Mouse (Mus musculus): ENCODE measurements around the gene Ift52. TPM values are rescaled to one million over a fixed set of nuclear protein-coding genes. Genes with fewer than 3 reads are reported as not detected.
A peak's percentile ranks its signal among the peaks of the same experiment; 100 is the strongest.

Gene Ift52
- polyA plus RNA-seq, 1 experiment: 37.5 TPM

GRCm38 (mm10) chr2:163085047-163085446, 67.9 kb downstream of the Ift52 start:
- no peaks in the 10 kb centered on the region for H3K4me1 ChIP-seq (ENCODE audit: control insufficient read depth, insufficient read depth, low read length)
- H3K4me3 ChIP-seq (ENCODE audit: insufficient read depth, low read depth, low read length): no peak overlapping the region
- no peak for TF ChIP-seq POLR2A (IDR thresholded peaks at IDR 0.05; ENCODE audit: low read depth, low read length)
- TF ChIP-seq CTCF (conservative IDR thresholded peaks at IDR 0.05; ENCODE audit: insufficient read depth, insufficient read length, low read depth, low read length): no peak
- no peak overlapping the region for H3K27ac ChIP-seq (ENCODE audit: insufficient read depth, low read depth, low read length)
- WGBS: 87% methylated on average over 6 of the region's 6 CpGs
- H3K27me3 ChIP-seq (replicated peaks; ENCODE audit: control insufficient read depth, insufficient read depth, low read length): no peaks in the 10 kb centered on the region
- H3K36me3 ChIP-seq (ENCODE audit: control insufficient read depth, insufficient read depth, low read length): no peaks in the 10 kb centered on the region
- DNase-seq: no peak

- H3K4me3 ChIP-seq (ENCODE audit: insufficient read depth, low read depth, low read length): no peak overlapping the region
- TF ChIP-seq CTCF (conservative IDR thresholded peaks at IDR 0.05; ENCODE audit: insufficient read depth, insufficient read length, low read depth, low read length): no peak
- TF ChIP-seq POLR2A (IDR thresholded peaks at IDR 0.05; ENCODE audit: low read depth, low read length): no peak
- H3K27me3 ChIP-seq (replicated peaks; ENCODE audit: control insufficient read depth, insufficient read depth, low read length): no peaks in the 10 kb centered on the region
- H3K36me3 ChIP-seq (ENCODE audit: control insufficient read depth, insufficient read depth, low read length): no peaks in the 10 kb centered on the region
- 76% methylated on average over 8 of the region's 8 CpGs for WGBS
- H3K27ac ChIP-seq (ENCODE audit: insufficient read depth, low read depth, low read length): no peak overlapping the region
- DNase-seq: no peak
- H3K4me1 ChIP-seq (ENCODE audit: control insufficient read depth, insufficient read depth, low read length): no peaks in the 10 kb centered on the region
Observed at GRCm38 (mm10) chr2:163086561-163086960, 69.4 kb downstream of the Ift52 start.

DNA sequence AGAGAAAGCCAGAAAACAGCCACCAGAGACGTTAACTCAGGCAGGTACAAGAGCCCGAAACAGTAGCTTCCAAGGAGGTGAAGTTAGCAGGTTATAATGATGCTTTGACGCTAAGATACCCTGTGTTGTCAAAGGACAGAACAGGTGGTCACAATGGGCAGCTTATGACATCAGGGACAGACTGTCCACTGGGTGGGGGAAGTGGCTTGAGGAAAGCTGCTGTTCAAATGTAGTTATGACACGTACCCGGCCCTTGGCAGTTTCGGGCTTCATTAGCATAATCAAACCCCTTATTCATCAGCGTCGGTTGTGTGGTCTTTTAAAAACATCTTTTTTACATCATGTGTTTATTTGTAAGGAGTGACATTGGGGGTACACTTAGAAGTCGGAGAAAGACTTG, 70.6 kb downstream of the Ift52 start, which contains the start of gene Gtsf1l:
Gene Gtsf1l (minus strand): TSS at position 128 of the 400 bp plus-strand sequence.
- WGBS: 87% methylated on average over 9 of the region's 9 CpGs
- H3K27me3 ChIP-seq (replicated peaks; ENCODE audit: control insufficient read depth, insufficient read depth, low read length): no peaks in the 10 kb centered on the region
- no peak for TF ChIP-seq POLR2A (IDR thresholded peaks at IDR 0.05; ENCODE audit: low read depth, low read length)
- no peak for TF ChIP-seq CTCF (conservative IDR thresholded peaks at IDR 0.05; ENCODE audit: insufficient read depth, insufficient read length, low read depth, low read length)
- H3K4me3 ChIP-seq (ENCODE audit: insufficient read depth, low read depth, low read length): no peak within 1 kb of the TSS
- no peaks in the 10 kb centered on the region for H3K36me3 ChIP-seq (ENCODE audit: control insufficient read depth, insufficient read depth, low read length)
- DNase-seq: no peak
- no peak within 1 kb of the TSS for H3K27ac ChIP-seq (ENCODE audit: insufficient read depth, low read depth, low read length)
- H3K4me1 ChIP-seq (ENCODE audit: control insufficient read depth, insufficient read depth, low read length): no peaks in the 10 kb centered on the region

- Histone ChIP-seq H3K4me3 (ENCODE audit: insufficient read depth, low read depth, low read length) (no peak overlapping the region), H3K27ac (ENCODE audit: insufficient read depth, low read depth, low read length) (no peak overlapping the region), H3K4me1 (ENCODE audit: control insufficient read depth, insufficient read depth, low read length) (no peaks in the 10 kb centered on the region), H3K36me3 (ENCODE audit: control insufficient read depth, insufficient read depth, low read length) (no peaks in the 10 kb centered on the region), H3K27me3 (replicated peaks; ENCODE audit: control insufficient read depth, insufficient read depth, low read length) (no peaks in the 10 kb centered on the region)
- DNase-seq: peak; percentile 50
- WGBS: 75% methylated on average over 5 of the region's 5 CpGs
- TF ChIP-seq CTCF (conservative IDR thresholded peaks at IDR 0.05; ENCODE audit: insufficient read depth, insufficient read length, low read depth, low read length): peak; percentile 77
- TF ChIP-seq POLR2A (IDR thresholded peaks at IDR 0.05; ENCODE audit: low read depth, low read length): no peak
Observed at GRCm38 (mm10) chr2:163089475-163090123, 72.4 kb downstream of the Ift52 start.

DNA sequence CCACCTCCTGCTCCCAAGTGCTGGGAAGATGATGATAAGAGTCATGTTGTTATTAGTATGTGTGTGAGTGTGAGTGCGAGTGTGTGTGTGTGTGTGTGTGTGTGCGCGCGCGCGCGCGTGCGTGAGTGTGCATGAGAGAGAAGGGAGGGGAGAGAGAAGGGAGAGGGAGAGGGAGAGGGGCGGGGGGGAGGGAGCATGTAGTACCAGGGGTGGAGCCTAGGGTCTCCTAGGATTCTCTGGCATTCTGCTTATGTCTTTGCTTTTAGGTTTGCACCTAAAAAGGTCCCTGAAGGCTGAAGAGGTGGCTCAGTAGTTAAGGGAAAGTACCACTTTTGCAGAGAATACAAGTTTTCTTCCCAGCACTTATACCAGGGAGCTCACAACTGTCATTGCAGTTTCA, 77.8 kb downstream of the Ift52 start:
- no peaks in the 10 kb centered on the region for H3K36me3 ChIP-seq (ENCODE audit: control insufficient read depth, insufficient read depth, low read length)
- H3K4me1 ChIP-seq (ENCODE audit: control insufficient read depth, insufficient read depth, low read length): no peaks in the 10 kb centered on the region
- no peak for TF ChIP-seq CTCF (conservative IDR thresholded peaks at IDR 0.05; ENCODE audit: insufficient read depth, insufficient read length, low read depth, low read length)
- TF ChIP-seq POLR2A (IDR thresholded peaks at IDR 0.05; ENCODE audit: low read depth, low read length): no peak
- H3K27me3 ChIP-seq (replicated peaks; ENCODE audit: control insufficient read depth, insufficient read depth, low read length): no peaks in the 10 kb centered on the region
- H3K4me3 ChIP-seq (ENCODE audit: insufficient read depth, low read depth, low read length): no peak overlapping the region
- H3K27ac ChIP-seq (ENCODE audit: insufficient read depth, low read depth, low read length): no peak overlapping the region
- 98% methylated on average over 10 of the region's 10 CpGs for WGBS
- DNase-seq: no peak

Other genes with a start within 250 kb of the Ift52 start
- gene Srsf6, start 85.8 kb upstream of the Ift52 start, polyA plus RNA-seq (2012; rRNA removed): 58.7 and 64.6 TPM in 2 replicates
- gene L3mbtl1, start 73.9 kb upstream of the Ift52 start, polyA plus RNA-seq (2012; rRNA removed): 0.27 and 0.34 TPM in 2 replicates
- gene Sgk2, start 30.0 kb upstream of the Ift52 start, polyA plus RNA-seq (2012; rRNA removed): 98.5 and 101 TPM in 2 replicates
- 1.3 and 1.4 TPM in 2 replicates for gene Mybl2, start 37.3 kb downstream of the Ift52 start, polyA plus RNA-seq (2012; rRNA removed)
- 0.12 TPM in 1 of 2 replicates, not detected in the other for gene Gtsf1l, start 70.5 kb downstream of the Ift52 start, polyA plus RNA-seq (2012; rRNA removed)
- 0.46 and 1.4 TPM in 2 replicates for gene Tox2, start 185.8 kb downstream of the Ift52 start, polyA plus RNA-seq (2012; rRNA removed)